Mouse (Mus musculus): Measurements from ENCODE around the gene Alg12. TPM values are rescaled to one million over a fixed set of nuclear protein-coding genes. Genes with fewer than 3 reads are reported as not detected.

The Alg12 gene
- polyA plus RNA-seq, 1 experiment from 2014 or later, result 5.6 TPM

GRCm38 (mm10) chr15:88853106-88853505, 34.0 kb upstream of the Alg12 start:
- no peak overlapping the region for H3K27ac ChIP-seq

DNA sequence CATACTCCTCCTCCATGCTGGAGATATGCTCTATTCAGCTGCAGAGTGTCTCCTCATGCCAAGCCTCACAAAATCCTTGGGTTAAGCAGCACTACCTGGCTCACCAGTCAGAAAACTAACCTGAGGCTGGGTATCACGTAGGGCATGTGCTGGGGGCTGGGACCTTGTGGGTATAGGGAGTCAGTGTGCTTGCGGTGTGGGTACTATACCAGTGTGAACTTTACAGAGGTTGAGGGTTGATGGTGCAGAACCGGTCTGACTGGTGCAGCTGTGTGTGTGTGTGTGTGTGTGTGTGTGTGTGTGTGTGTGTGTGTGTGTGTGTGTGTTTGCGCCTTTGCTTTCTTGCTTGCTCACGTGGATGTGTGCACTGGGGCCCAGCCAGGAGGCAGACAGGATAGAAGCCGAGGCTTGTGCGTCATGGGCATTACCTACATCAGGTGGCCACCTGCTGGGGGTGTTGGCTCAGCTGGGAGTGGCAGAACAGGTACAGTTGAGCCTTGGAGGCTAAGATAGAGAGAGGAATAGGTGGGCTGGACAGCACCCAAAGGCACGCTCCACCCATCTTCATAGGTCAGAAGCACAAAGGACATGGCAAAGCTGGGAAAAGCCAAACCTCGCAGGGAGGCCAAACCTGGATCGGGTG, 32.5 kb upstream of the Alg12 start:
- Histone ChIP-seq H3K4me3 (replicated peaks) (no peak overlapping the region), H3K9ac (no peak overlapping the region), H3K9me3 (replicated peaks) (no peaks in the 10 kb centered on the region), H3K27ac (no peak overlapping the region), H3K36me3 (no peaks in the 10 kb centered on the region), H3K27me3 (no peaks in the 10 kb centered on the region), H3K4me2 (no peak overlapping the region), H3K4me1 (replicated peaks) (peaks cover 17% of the 10 kb centered on the region)
- ATAC-seq (ENCODE audit: low read depth) (no peak), DNase-seq (no peak)
- WGBS (ENCODE audit: insufficient replicate concordance), result 65% methylated on average over 9 of the region's 10 CpGs

More at GRCm38 (mm10) chr15:88853106-88853505, 34.0 kb upstream of the Alg12 start:
- Histone ChIP-seq H3K4me1 (replicated peaks) (peaks cover 17% of the 10 kb centered on the region), H3K27me3 (no peaks in the 10 kb centered on the region), H3K4me2 (no peak overlapping the region), H3K9me3 (replicated peaks) (no peaks in the 10 kb centered on the region), H3K9ac (no peak overlapping the region), H3K36me3 (no peaks in the 10 kb centered on the region), H3K4me3 (replicated peaks) (no peak overlapping the region)
- ATAC-seq (ENCODE audit: low read depth) (no peak), DNase-seq (no peak)
- 68% methylated on average over 9 of the region's 9 CpGs for WGBS (ENCODE audit: insufficient replicate concordance)

GRCm38 (mm10) chr15:88851076-88851475, 32.0 kb upstream of the Alg12 start:
- ATAC-seq (ENCODE audit: low read depth), result no peak
- Histone ChIP-seq H3K36me3 (no peaks in the 10 kb centered on the region), H3K27ac (no peak overlapping the region), H3K9me3 (replicated peaks) (no peaks in the 10 kb centered on the region), H3K4me2 (no peak overlapping the region), H3K4me3 (replicated peaks) (no peak overlapping the region), H3K4me1 (replicated peaks) (peaks cover 17% of the 10 kb centered on the region), H3K27me3 (no peaks in the 10 kb centered on the region), H3K9ac (no peak overlapping the region)
- DNase-seq, result no peak
- WGBS (ENCODE audit: insufficient replicate concordance), result 45% methylated on average over 3 of the region's 3 CpGs

- Histone ChIP-seq H3K4me2 (no peak overlapping the region), H3K9me3 (replicated peaks) (no peaks in the 10 kb centered on the region), H3K4me3 (replicated peaks) (no peak overlapping the region), H3K27me3 (no peaks in the 10 kb centered on the region), H3K36me3 (no peaks in the 10 kb centered on the region), H3K27ac (no peak overlapping the region), H3K9ac (no peak overlapping the region), H3K4me1 (replicated peaks) (peaks cover 14% of the 10 kb centered on the region)
- 52% methylated on average over 10 of the region's 10 CpGs for WGBS (ENCODE audit: insufficient replicate concordance)
- ATAC-seq (ENCODE audit: low read depth) (peak; percentile 60), DNase-seq (no peak)
These were observed 31.2 kb upstream of the Alg12 start for GRCm38 (mm10) chr15:88850146-88850826.

DNA sequence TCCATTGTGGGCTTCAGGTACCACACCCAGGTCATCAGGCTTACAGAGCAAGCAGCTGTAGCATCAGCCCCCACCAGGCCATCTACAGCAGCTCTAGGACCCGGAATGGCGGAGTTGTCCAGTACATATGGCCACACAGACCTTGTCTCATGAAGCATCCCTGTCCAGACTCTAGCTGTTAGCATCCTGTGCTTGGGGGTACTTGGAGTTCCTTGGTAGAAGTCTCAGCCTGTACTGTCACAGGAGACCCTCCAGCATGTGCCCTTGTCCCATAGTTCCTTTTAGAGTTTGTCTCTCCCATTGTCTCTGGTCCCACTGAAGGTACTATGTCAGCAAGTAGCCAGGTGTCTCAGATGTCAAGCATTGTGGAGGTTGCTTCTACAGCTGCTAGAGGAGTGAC, 30.5 kb upstream of the Alg12 start:
- 81% methylated on average over 2 of the region's 2 CpGs for WGBS (ENCODE audit: insufficient replicate concordance)
- H3K27ac ChIP-seq, result no peak overlapping the region

GRCm38 (mm10) chr15:88848661-88849060, 29.5 kb upstream of the Alg12 start:
- Histone ChIP-seq H3K27me3 (no peaks in the 10 kb centered on the region), H3K4me1 (replicated peaks) (peaks cover 3% of the 10 kb centered on the region; the same call in 1 of the 2 replicates), H3K4me2 (no peak overlapping the region), H3K27ac (no peak overlapping the region), H3K4me3 (replicated peaks) (no peak overlapping the region), H3K9me3 (replicated peaks) (no peaks in the 10 kb centered on the region), H3K9ac (no peak overlapping the region), H3K36me3 (no peaks in the 10 kb centered on the region)
- 71% methylated on average over 1 of the region's 1 CpGs for WGBS (ENCODE audit: insufficient replicate concordance)
- ATAC-seq (ENCODE audit: low read depth), result no peak
- DNase-seq, result no peak

More for the DNA sequence above, 30.5 kb upstream of the Alg12 start:
- DNase-seq (no peak), ATAC-seq (ENCODE audit: low read depth) (no peak)
- Histone ChIP-seq H3K27me3 (no peaks in the 10 kb centered on the region), H3K4me2 (no peak overlapping the region), H3K4me1 (replicated peaks) (peaks cover 8% of the 10 kb centered on the region), H3K9me3 (replicated peaks) (no peaks in the 10 kb centered on the region), H3K4me3 (replicated peaks) (no peak overlapping the region), H3K36me3 (no peaks in the 10 kb centered on the region), H3K9ac (no peak overlapping the region)

- WGBS (ENCODE audit: insufficient replicate concordance), result 74% methylated on average over 7 of the region's 7 CpGs
- Histone ChIP-seq H3K4me1 (replicated peaks) (no peaks in the 10 kb centered on the region), H3K4me2 (no peak overlapping the region), H3K9ac (no peak overlapping the region), H3K27me3 (no peaks in the 10 kb centered on the region), H3K36me3 (no peaks in the 10 kb centered on the region), H3K4me3 (replicated peaks) (no peak overlapping the region), H3K9me3 (replicated peaks) (no peaks in the 10 kb centered on the region), H3K27ac (no peak overlapping the region)
- ATAC-seq (ENCODE audit: low read depth) (no peak), DNase-seq (no peak)
These were observed 25.8 kb upstream of the Alg12 start for GRCm38 (mm10) chr15:88844966-88845365.

DNA sequence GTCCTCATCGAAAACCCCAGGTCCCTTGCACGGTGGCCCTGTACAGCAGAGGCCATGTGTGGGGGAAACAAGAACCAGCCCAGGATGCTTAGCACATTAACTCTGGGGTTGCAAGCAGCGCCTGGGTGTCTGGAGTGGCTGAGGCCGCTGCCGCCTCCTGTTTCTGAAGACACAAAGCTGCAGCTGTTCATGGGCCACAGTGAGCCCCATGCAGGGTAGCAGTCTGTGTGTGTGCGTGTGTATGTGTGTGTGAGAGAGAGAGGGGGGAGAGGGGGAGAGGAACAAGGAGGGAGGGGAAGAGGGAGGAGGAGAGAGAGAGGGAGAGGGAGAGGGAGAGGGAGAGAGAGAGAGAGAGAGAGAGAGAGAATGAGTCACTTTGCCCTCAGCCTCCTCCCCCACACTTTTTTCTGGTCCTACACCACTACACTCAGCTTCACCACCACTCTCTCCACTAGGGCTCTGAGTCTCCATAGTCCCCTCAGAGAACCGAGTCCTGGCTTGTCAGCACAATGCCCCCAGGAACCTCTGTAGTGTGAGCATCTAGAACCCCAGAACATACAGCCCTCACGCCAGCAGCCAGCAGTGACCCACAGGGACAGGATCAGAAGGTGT, 24.5 kb upstream of the Alg12 start:
- peaks cover 10% of the 10 kb centered on the region; the same call in 1 of the 2 replicates for H3K4me1 ChIP-seq (replicated peaks)

DNA sequence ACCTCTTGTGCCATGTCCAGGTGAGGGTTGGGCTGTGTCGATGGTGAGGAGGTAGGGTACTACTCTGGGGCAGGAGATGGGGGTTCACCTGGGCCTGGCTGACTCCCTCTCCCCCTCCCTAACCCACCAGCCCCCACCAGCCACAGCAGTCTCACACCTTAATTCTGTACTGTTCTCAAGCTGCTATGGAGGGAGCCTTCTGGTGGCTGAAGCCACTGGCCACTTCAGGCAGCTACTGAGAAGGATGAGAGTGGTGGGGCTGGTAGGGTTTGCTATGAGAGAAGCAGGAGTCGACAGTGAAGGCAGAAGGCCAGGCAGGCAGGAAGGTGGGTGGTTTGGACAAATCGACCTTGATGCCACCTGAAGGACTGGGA, 23.2 kb upstream of the Alg12 start:
- no peaks in the 10 kb centered on the region for H3K36me3 ChIP-seq
- no peak overlapping the region for H3K4me2 ChIP-seq
- 58% methylated on average over 3 of the region's 3 CpGs for WGBS (ENCODE audit: insufficient replicate concordance)
- no peak overlapping the region for H3K27ac ChIP-seq
- peaks cover 15% of the 10 kb centered on the region for H3K27me3 ChIP-seq
- DNase-seq (no peak), ATAC-seq (ENCODE audit: low read depth) (no peak)
- no peaks in the 10 kb centered on the region for H3K9me3 ChIP-seq (replicated peaks)
- H3K4me1 ChIP-seq (replicated peaks), result peaks cover 19% of the 10 kb centered on the region
- H3K4me3 ChIP-seq (replicated peaks), result no peak overlapping the region
- H3K9ac ChIP-seq, result no peak overlapping the region

More for the DNA sequence above, 24.5 kb upstream of the Alg12 start:
- Histone ChIP-seq H3K27me3 (peaks cover 7% of the 10 kb centered on the region), H3K27ac (no peak overlapping the region), H3K9ac (no peak overlapping the region), H3K9me3 (replicated peaks) (no peaks in the 10 kb centered on the region), H3K36me3 (no peaks in the 10 kb centered on the region), H3K4me2 (no peak overlapping the region), H3K4me3 (replicated peaks) (no peak overlapping the region)
- ATAC-seq (ENCODE audit: low read depth), result no peak
- no peak for DNase-seq
- 39% methylated on average over 8 of the region's 8 CpGs for WGBS (ENCODE audit: insufficient replicate concordance)

DNA sequence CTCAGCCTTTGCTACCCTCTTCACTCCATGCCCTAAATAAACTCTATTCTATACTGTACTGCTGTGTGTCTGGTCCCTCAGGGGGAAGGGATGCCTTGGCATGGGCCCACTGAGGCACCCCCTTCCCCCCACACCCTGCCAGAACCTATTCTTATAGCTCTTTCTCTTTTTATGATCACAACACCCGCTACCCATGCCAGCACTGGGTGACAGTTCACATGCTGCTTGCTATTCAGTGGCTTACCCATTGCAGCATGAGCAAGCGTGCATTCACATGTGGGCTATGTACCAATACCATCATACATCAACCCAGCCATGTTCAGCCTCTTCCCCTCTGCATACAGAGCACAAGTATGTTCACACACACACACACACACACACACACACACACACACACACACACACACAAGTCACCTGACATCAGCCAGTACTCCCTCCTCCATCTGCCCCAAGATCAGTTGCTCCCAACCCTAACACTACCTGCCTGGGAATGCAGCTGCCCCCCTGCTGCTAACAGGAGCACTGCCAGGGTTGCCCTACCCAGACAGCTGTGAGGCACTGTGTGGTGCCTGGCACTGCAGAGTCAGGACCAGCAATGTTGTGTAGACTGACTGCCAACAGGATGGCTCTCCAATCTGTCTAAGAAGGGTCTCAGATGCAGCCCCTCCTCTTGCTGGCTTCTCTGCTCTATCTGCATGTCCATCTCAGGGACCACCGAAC, 22.6 kb upstream of the Alg12 start:
- Histone ChIP-seq H3K27me3 (peaks cover 19% of the 10 kb centered on the region), H3K4me1 (replicated peaks) (peaks cover 24% of the 10 kb centered on the region), H3K27ac (no peak overlapping the region), H3K4me2 (no peak overlapping the region), H3K9ac (no peak overlapping the region), H3K36me3 (no peaks in the 10 kb centered on the region), H3K9me3 (replicated peaks) (no peaks in the 10 kb centered on the region), H3K4me3 (replicated peaks) (no peak overlapping the region)
- WGBS (ENCODE audit: insufficient replicate concordance), result 63% methylated on average over 3 of the region's 3 CpGs
- DNase-seq (no peak), ATAC-seq (ENCODE audit: low read depth) (no peak)

DNA sequence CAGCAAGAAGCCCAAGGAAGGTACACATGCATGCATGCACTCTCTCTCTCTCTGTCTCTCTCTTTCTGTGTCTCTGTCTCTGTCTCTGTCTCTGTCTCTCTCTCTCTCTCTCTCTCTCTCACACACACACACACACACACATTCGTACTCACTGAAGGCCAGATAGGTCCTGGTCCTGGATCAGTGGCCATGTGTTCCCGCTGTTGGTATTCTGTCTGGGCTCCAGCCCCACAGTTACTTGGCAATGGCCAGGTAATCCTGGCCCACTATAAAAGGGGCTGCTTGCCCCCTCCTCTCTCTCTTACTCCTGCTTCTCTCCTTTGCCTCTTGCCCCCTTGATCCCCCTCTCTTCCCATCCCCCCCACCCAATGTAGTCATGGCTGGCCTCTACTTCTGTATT, 22.0 kb upstream of the Alg12 start:
- Histone ChIP-seq H3K27me3 (peaks cover 19% of the 10 kb centered on the region), H3K4me1 (replicated peaks) (peaks cover 30% of the 10 kb centered on the region), H3K9ac (no peak overlapping the region), H3K36me3 (no peaks in the 10 kb centered on the region), H3K4me2 (no peak overlapping the region), H3K9me3 (replicated peaks) (no peaks in the 10 kb centered on the region), H3K27ac (no peak overlapping the region), H3K4me3 (replicated peaks) (no peak overlapping the region)
- 72% methylated on average over 2 of the region's 2 CpGs for WGBS (ENCODE audit: insufficient replicate concordance)
- DNase-seq (no peak), ATAC-seq (ENCODE audit: low read depth) (no peak)

All from liver, embryonic 13.5 days (tissue).